Mouse (Mus musculus) frontal cortex, postnatal 10 days (tissue): ENCODE measurements at regions not wholly inside any gene's neighbourhood (a gene's known extent, or its start where the extent isn't known, plus 50 kb on each side); places are given as distances from the start of the nearest gene placed in this dataset.

ENCODE experiments used
- DNase-seq, 2 experiments: peaks; one replicate each; pipeline ENCODE4 v3.0.0; 2022; ENCODE audit warnings: low spot score in 2 of 2, mixed read lengths in 1 of 2

GRCm38 (mm10) chr14:58499501-58499900 lies 429.2 kb downstream of the Fgf9 start:
- DNase-seq, result no peak

- no peak for DNase-seq
Observed at GRCm38 (mm10) chr14:58499071-58499470, 428.7 kb downstream of the Fgf9 start.

GRCm38 (mm10) chr14:58496902-58497301 lies 426.6 kb downstream of the Fgf9 start:
- no peak for DNase-seq

- no peak for DNase-seq
Observed at GRCm38 (mm10) chr14:58494400-58494987, 424.1 kb downstream of the Fgf9 start.

- DNase-seq, result no peak
Observed at GRCm38 (mm10) chr14:58492118-58492517, 421.8 kb downstream of the Fgf9 start.

- DNase-seq, result no peak
Observed at GRCm38 (mm10) chr14:58488803-58489202, 418.5 kb downstream of the Fgf9 start.

GRCm38 (mm10) chr14:58487836-58488235 lies 417.5 kb downstream of the Fgf9 start:
- no peak for DNase-seq

GRCm38 (mm10) chr14:58480454-58480853 lies 410.1 kb downstream of the Fgf9 start:
- no peak for DNase-seq

- DNase-seq, result no peak
Observed at GRCm38 (mm10) chr14:58470678-58471077, 400.3 kb downstream of the Fgf9 start.

- no peak for DNase-seq
Observed at GRCm38 (mm10) chr14:58468451-58468850, 398.1 kb downstream of the Fgf9 start.

- DNase-seq, result peak in 1 of 2 experiments; percentile 18
Observed at GRCm38 (mm10) chr14:58467856-58468255, 397.5 kb downstream of the Fgf9 start.

- no peak for DNase-seq
Observed at GRCm38 (mm10) chr14:58446776-58447354, 376.5 kb downstream of the Fgf9 start.

- DNase-seq, result no peak
Observed at GRCm38 (mm10) chr14:58444496-58444895, 374.1 kb downstream of the Fgf9 start.

GRCm38 (mm10) chr14:58442501-58442900 lies 372.2 kb downstream of the Fgf9 start:
- no peak for DNase-seq

GRCm38 (mm10) chr14:58439963-58440362 lies 369.6 kb downstream of the Fgf9 start:
- no peak for DNase-seq

GRCm38 (mm10) chr14:58436096-58436495 lies 365.7 kb downstream of the Fgf9 start:
- no peak for DNase-seq

GRCm38 (mm10) chr14:58426472-58426871 lies 356.1 kb downstream of the Fgf9 start:
- no peak for DNase-seq

- DNase-seq, result no peak
Observed at GRCm38 (mm10) chr14:58421904-58422303, 351.6 kb downstream of the Fgf9 start.

GRCm38 (mm10) chr14:58417545-58417944 lies 347.2 kb downstream of the Fgf9 start:
- no peak for DNase-seq

GRCm38 (mm10) chr14:58392055-58392726 lies 321.8 kb downstream of the Fgf9 start:
- DNase-seq, result no peak

- no peak for DNase-seq
Observed at GRCm38 (mm10) chr14:58390741-58391140, 320.4 kb downstream of the Fgf9 start.

GRCm38 (mm10) chr14:58387348-58388000 lies 317.1 kb downstream of the Fgf9 start:
- no peak for DNase-seq

- DNase-seq, result no peak
Observed at GRCm38 (mm10) chr14:58375056-58375455, 304.7 kb downstream of the Fgf9 start.
